Mouse (Mus musculus) intestine, embryonic 14.5 days (tissue): ENCODE measurements around the gene Tmc2. TPM values are rescaled to one million over a fixed set of nuclear protein-coding genes. Genes with fewer than 3 reads are reported as not detected.

ENCODE experiments used
- ATAC-seq: fragments of 200-750 bp; cut with Nextera tagmentation; replicated peaks from 2 replicates; pipeline ENCODE4 v1.8.0; 2017; ENCODE audit warnings: low read depth, moderate number of reproducible peaks, moderate TSS enrichment, moderate library complexity; ENCODE audit not compliant: low FRiP score, low TSS enrichment
- DNase-seq: peaks from one replicate; pipeline ENCODE4 v3.0.0-alpha.2; 2018; ENCODE audit warnings: low spot score
- H3K27ac ChIP-seq: fragments of 300-500 bp; sonication (generic); 2 replicates; pipeline ENCODE4 v1.5.1; 2014; ENCODE audit warnings: low read depth, mild to moderate bottlenecking, control low read depth
- H3K27me3 ChIP-seq: fragments of 300-500 bp; sonication (generic); replicated peaks from 2 replicates; pipeline ENCODE4 v1.6.1; 2014; ENCODE audit warnings: low read length, control low read depth; ENCODE audit not compliant: control insufficient read depth, insufficient read depth
- H3K36me3 ChIP-seq: fragments of 300-500 bp; sonication (generic); 2 replicates; pipeline ENCODE4 v1.6.1; 2014; ENCODE audit warnings: low read length, control low read depth; ENCODE audit not compliant: control insufficient read depth, insufficient read depth
- H3K4me1 ChIP-seq: fragments of 300-500 bp; sonication (generic); replicated peaks from 2 replicates; pipeline ENCODE4 v1.6.1; 2014; ENCODE audit warnings: low read length, control low read depth, mixed read lengths; ENCODE audit not compliant: control insufficient read depth, insufficient read depth
- H3K4me2 ChIP-seq: fragments of 300-500 bp; sonication (generic); 2 replicates; pipeline ENCODE4 v1.6.1; 2014; ENCODE audit warnings: low read length
- H3K4me3 ChIP-seq: fragments of 300-500 bp; sonication (generic); 2 replicates; pipeline ENCODE4 v1.5.1; 2014; ENCODE audit warnings: low read depth, low read length, control low read depth, mixed read lengths
- H3K9ac ChIP-seq: fragments of 300-500 bp; sonication (generic); 2 replicates; pipeline ENCODE4 v1.6.1; 2014; ENCODE audit warnings: mild to moderate bottlenecking, low read length
- H3K9me3 ChIP-seq: fragments of 300-500 bp; sonication (generic); 2 replicates; pipeline ENCODE4 v1.6.1; 2016; ENCODE audit warnings: low read length, control low read depth; ENCODE audit not compliant: control insufficient read depth
- WGBS: fragments of 180-500 bp; shearing (Covaris S2); extraction: QIAGEN DNeasy Blood & Tissue Kit; methylation state at CpG from one replicate; pipeline ENCODE4 v1.1.7; 2014; 5-methylcytosine and 5-hydroxymethylcytosine counted together
- polyA plus RNA-seq: library from polyadenylated mRNA; unstranded; fragments of >200 nt; fragmentation: Nextera tagmentation; extraction: Ambion mirVana; gene quantifications from 2 replicates; pipeline ENCODE4 v1.2.1, GENCODE M21; 2014

The Tmc2 gene
- polyA plus RNA-seq, 1 experiment from 2014 or later = not detected

DNA sequence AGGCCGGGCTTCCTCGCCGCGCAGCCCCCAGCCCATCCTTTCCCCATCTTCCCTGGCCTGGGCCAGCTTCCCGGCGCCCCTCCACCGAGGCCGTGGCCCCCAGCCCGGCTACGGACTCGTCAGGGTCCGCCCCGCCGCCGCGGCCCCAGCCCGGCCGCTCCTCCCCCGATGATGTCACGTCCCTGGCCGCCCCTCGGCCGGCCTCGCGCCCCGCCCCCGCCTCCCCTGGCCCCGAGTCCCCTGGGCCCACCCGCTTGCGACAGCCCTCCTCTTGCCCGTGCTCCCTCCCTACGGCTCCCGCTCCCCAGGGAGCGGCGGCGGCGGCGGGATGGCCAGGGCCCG, 99.9 kb downstream of the Tmc2 start, which contains the start of gene Ebf4:
Gene Ebf4, plus strand, starts transcription at position 234 of the 342 bp plus-strand sequence.
- WGBS = 2% methylated on average over 29 of the region's 39 CpGs
- DNase-seq = peak; percentile 90
- peak; percentile 88 for ATAC-seq
- Histone ChIP-seq H3K27ac (peak within 1 kb of the TSS; percentile 70), H3K9ac (peak within 1 kb of the TSS; percentile 72), H3K4me3 (peak within 1 kb of the TSS; percentile 68), H3K4me2 (peak within 1 kb of the TSS; percentile 73), H3K9me3 (no peaks in the 10 kb centered on the region), H3K36me3 (peaks cover 16% of the 10 kb centered on the region; the same call in 1 of the 2 replicates), H3K27me3 (0 out of 2 replicates have a peak, but pooled peaks cover 7% of the 10 kb centered on the region), H3K4me1 (peaks cover 24% of the 10 kb centered on the region)

DNA sequence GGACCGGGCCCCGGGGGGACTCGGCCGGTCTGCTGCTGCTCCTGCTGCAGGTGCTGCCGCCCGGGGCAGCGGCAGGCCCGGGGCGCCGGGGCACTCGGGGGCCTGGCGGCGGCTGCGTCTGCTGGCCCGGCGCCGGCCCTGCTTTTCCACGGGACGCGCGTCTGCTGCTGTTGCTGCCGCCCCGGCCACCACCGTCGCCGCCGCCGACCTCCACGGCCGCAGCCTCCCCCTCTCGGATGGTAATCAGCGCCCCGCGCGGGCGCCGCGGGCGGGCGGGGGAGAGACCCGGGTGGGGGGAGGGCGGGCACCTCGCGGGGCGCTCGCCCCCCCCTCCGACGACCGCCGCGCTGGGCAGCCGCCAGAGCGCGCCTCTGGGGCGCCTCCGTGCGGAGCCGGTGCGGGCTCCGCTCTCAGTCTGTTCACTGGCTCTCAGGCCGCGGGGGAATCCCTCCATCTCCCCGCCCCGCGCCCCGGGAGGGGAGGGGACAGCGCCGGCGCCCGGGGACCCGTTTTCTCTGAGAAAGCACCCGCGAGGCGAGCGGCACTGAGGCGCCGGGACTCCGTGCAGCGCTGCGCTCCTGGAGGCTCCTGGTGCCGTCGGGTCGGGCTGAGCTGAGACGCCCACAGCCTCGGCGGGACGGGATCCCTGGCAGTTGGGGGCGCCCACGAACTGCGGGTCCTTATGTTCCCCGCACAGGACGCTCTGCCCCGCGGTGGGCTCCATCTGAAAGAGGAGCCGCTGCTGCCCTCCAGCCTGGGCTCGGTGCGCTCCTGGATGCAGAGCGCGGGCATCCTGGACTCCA, 100.5 kb downstream of the Tmc2 start:
- H3K36me3 ChIP-seq = peaks cover 22% of the 10 kb centered on the region; the same call in 1 of the 2 replicates
- peak overlapping the region; percentile 68 for H3K4me3 ChIP-seq
- peak overlapping the region; percentile 70 for H3K27ac ChIP-seq
- 0 out of 2 replicates have a peak, but pooled peaks cover 7% of the 10 kb centered on the region for H3K27me3 ChIP-seq
- peaks cover 24% of the 10 kb centered on the region for H3K4me1 ChIP-seq
- H3K9me3 ChIP-seq = no peaks in the 10 kb centered on the region
- H3K4me2 ChIP-seq = peak overlapping the region; percentile 73
- ATAC-seq (peak; percentile 50), DNase-seq (peak; percentile 84)
- H3K9ac ChIP-seq = peak overlapping the region; percentile 72
- WGBS = under 1% methylated on average over 63 of the region's 99 CpGs

DNA sequence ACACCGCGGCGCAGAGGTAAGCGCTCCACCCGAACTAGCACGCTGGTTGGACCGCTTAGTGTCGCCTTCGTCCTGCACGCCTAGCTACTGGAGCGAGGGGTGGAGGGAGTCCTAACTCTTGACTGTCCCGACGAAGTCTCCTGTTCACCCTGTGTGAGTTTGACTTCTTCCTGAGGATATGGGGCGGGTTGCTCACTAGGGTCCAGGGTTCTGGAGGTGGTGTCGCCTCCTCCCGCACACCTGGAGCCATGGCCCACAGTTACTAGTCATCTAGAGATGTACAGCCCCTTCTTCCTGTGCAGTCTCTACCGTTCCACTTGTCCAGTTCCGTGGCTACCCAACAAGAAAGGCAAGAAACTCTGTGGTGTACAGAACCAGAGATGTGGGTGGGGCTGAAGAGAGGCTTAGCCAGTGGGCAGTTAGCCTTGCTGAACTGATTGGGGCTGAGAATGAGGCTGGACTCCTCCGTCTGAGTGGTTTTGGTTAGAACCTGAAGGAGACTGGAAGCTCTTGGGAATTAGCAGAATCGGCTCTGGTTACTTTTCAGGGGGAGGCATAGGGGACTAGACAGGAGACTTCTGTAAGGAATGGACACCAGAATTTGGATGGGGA, 101.2 kb downstream of the Tmc2 start:
- Histone ChIP-seq H3K9me3 (no peaks in the 10 kb centered on the region), H3K36me3 (peaks cover 25% of the 10 kb centered on the region; the same call in 1 of the 2 replicates), H3K9ac (peak overlapping the region; percentile 72), H3K4me1 (peaks cover 24% of the 10 kb centered on the region), H3K4me3 (peak overlapping the region; percentile 68), H3K27me3 (0 out of 2 replicates have a peak, but pooled peaks cover 7% of the 10 kb centered on the region), H3K4me2 (peak overlapping the region; percentile 73), H3K27ac (no peak overlapping the region)
- ATAC-seq = peak; percentile 20
- WGBS = 3% methylated on average over 20 of the region's 20 CpGs
- DNase-seq = no peak

DNA sequence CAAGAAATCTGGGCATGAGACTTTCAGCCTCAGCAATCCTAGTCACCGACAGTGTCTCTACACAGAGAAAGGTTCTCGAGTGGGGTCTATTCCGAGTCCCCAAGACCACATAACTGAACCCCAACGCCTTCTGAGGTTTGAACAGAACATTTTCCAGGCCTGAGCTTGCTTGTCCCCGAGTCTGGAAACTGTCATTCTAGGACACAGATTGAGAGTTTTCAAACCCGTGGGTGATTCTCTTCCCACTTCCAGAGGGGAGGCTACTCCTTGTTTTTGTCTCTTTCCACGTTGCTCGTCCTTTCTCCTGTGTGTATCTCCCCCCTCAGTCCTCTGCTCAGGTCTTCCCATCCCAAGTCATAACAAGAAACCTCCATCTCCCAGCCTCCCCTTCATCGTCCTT, 102.6 kb downstream of the Tmc2 start:
- H3K27ac ChIP-seq = no peak overlapping the region
- H3K36me3 ChIP-seq = peaks cover 25% of the 10 kb centered on the region
- no peak for DNase-seq
- ATAC-seq = no peak
- H3K9ac ChIP-seq = no peak overlapping the region
- peaks cover 24% of the 10 kb centered on the region for H3K4me1 ChIP-seq
- no peak overlapping the region for H3K4me2 ChIP-seq
- H3K27me3 ChIP-seq = 0 out of 2 replicates have a peak, but pooled peaks cover 7% of the 10 kb centered on the region
- 76% methylated on average over 9 of the region's 9 CpGs for WGBS
- H3K9me3 ChIP-seq = no peaks in the 10 kb centered on the region
- no peak overlapping the region for H3K4me3 ChIP-seq

DNA sequence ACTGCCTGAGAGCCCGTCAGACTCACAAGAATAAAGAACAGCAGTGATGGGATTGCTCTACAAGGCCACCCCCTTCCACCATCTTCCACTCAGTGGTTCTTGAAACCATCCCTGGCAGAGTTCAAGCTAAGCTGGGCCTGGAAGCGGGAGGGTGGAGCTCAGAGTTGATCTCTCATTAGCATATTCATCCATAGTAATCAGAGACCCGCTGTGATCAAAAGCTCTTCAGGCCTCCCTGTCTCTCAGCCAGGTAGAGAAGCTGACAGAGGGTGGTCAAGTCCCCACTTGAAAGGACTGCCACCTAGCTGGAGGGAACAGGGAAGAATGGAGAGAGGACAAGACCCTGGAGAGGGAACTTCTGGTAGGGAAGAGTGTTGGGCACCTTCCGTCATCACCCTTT, 108.0 kb downstream of the Tmc2 start:
- no peaks in the 10 kb centered on the region for H3K4me1 ChIP-seq
- no peaks in the 10 kb centered on the region for H3K9me3 ChIP-seq
- H3K27ac ChIP-seq = no peak overlapping the region
- WGBS = 58% methylated on average over 4 of the region's 4 CpGs
- H3K36me3 ChIP-seq = peaks cover 59% of the 10 kb centered on the region
- no peak overlapping the region for H3K4me2 ChIP-seq
- H3K9ac ChIP-seq = no peak overlapping the region
- DNase-seq (no peak), ATAC-seq (no peak)
- no peak overlapping the region for H3K4me3 ChIP-seq
- H3K27me3 ChIP-seq = no peaks in the 10 kb centered on the region

Other genes with a start within 250 kb of the Tmc2 start
- gene Tgm3, start 182.8 kb upstream of the Tmc2 start, polyA plus RNA-seq = not detected in 2 replicates
- not detected in 2 replicates for gene Tgm6, start 82.8 kb upstream of the Tmc2 start, polyA plus RNA-seq
- gene Snrpb, start 15.8 kb upstream of the Tmc2 start, polyA plus RNA-seq = 638 and 666 TPM in 2 replicates
- 334 and 362 TPM in 2 replicates for gene Nop56, start 79.2 kb downstream of the Tmc2 start, polyA plus RNA-seq
- gene Idh3b, start 89.4 kb downstream of the Tmc2 start, polyA plus RNA-seq = 214 and 215 TPM in 2 replicates
- 2.9 and 3.6 TPM in 2 replicates for gene Ebf4, start 100.0 kb downstream of the Tmc2 start, polyA plus RNA-seq
- gene Cpxm1, start 202.4 kb downstream of the Tmc2 start, polyA plus RNA-seq = 35.8 and 40.8 TPM in 2 replicates
- gene Gm28372, start 210.0 kb downstream of the Tmc2 start, polyA plus RNA-seq = not detected in 2 replicates
- 0.52 TPM in 1 of 2 replicates, not detected in the other for gene 1700020A23Rik, start 210.1 kb downstream of the Tmc2 start, polyA plus RNA-seq
- gene Tmem239, start 211.3 kb downstream of the Tmc2 start, polyA plus RNA-seq = not detected in 2 replicates
- 62.7 and 78.0 TPM in 2 replicates for gene Vps16, start 229.1 kb downstream of the Tmc2 start, polyA plus RNA-seq
- gene Pced1a, start 229.5 kb downstream of the Tmc2 start, polyA plus RNA-seq = 10.1 and 11.7 TPM in 2 replicates